Mouse (Mus musculus) forebrain, embryonic 12.5 days (tissue): ENCODE measurements around the gene Spryd7. TPM values are rescaled to one million over a fixed set of nuclear protein-coding genes. Genes with fewer than 3 reads are reported as not detected.
A peak's percentile ranks its signal among the peaks of the same experiment; 100 is the strongest.
"Not testable (repeated sequence)": the region's sequence is repeated elsewhere in the genome, so short reads cannot be mapped to it uniquely, and the experiment has no call there.

Source experiments
- ATAC-seq: fragments of 200-750 bp; cut with Nextera tagmentation; 2 replicates; pipeline ENCODE4 v1.8.0; 2017; ENCODE audit warnings: moderate TSS enrichment; ENCODE audit not compliant: low FRiP score
- H3K27ac ChIP-seq: fragments of 300-500 bp; sonication (generic); 2 replicates; pipeline ENCODE4 v1.5.1; 2016; ENCODE audit warnings: mild to moderate bottlenecking
- H3K27me3 ChIP-seq: fragments of 300-500 bp; sonication (generic); 2 replicates; pipeline ENCODE4 v1.6.1; 2016; ENCODE audit warnings: mild to moderate bottlenecking
- H3K36me3 ChIP-seq: fragments of 300-500 bp; sonication (generic); replicated peaks from 2 replicates; pipeline ENCODE4 v1.6.1; 2016; ENCODE audit warnings: mild to moderate bottlenecking
- H3K4me1 ChIP-seq: fragments of 300-500 bp; sonication (generic); 2 replicates; pipeline ENCODE4 v1.6.1; 2016
- H3K4me2 ChIP-seq: fragments of 300-500 bp; sonication (generic); 2 replicates; pipeline ENCODE4 v1.6.1; 2016; ENCODE audit warnings: mild to moderate bottlenecking, moderate library complexity
- H3K4me3 ChIP-seq: fragments of 300-500 bp; sonication (generic); replicated peaks from 2 replicates; pipeline ENCODE4 v1.5.1; 2016; ENCODE audit warnings: mild to moderate bottlenecking
- H3K9ac ChIP-seq: fragments of 300-500 bp; sonication (generic); 2 replicates; pipeline ENCODE4 v1.6.1; 2016; ENCODE audit warnings: mild to moderate bottlenecking
- H3K9me3 ChIP-seq: fragments of 300-500 bp; sonication (generic); 2 replicates; pipeline ENCODE4 v1.6.1; 2016
- WGBS: fragments of 180-500 bp; shearing (Covaris S2); methylation state at CpG from one replicate; pipeline ENCODE4 v1.1.7; 2016; 5-methylcytosine and 5-hydroxymethylcytosine counted together
- polyA plus RNA-seq: library from polyadenylated mRNA; unstranded; fragments of >200 nt; fragmentation: Nextera tagmentation; extraction: Ambion mirVana; gene quantifications from 2 replicates; pipeline ENCODE4 v1.2.1, GENCODE M21; 2016

Spryd7 gene
- 19.8 and 22.1 TPM in 2 replicates for polyA plus RNA-seq

DNA sequence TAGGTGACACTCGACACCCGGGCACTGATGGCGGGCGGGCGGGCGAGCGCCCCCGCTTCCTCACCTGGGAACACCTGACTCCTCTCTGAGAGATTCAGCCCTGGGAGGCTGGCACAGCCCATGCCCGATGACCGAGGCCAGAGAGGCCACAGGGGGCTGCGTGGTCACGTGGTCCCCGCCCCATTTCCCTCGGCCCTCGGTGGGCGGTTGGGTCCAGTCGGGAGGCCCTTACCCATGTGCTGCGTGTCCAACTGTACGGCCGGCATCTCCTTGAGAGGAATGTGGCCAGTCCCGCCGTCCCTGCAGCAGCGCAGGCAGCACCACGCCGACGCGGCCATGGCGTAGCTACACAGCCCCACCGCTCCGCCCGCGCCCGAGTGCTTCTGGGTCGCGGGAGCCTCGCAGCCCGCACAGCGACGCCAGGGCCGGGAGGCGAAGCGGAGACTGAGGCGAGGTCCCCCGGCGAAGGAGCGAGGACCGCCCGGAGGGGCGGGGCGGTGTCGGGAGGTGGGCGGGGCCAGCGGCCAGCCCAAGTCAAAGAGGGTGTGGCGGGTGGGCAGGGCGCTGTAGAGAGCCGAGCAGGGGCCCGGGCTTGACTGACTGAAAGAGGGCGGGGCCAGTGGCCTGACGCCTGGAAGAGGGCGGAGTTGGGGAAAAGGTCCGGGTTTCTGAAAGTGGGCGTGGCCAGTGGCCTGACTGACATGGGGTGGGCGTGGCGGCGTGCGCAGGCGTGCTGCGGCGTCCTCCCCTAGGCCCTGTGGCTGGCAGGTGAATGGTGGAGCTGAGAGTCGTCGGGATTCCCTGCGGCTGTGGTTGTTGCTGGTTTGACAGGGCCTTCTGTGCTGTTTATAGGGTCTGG is at the start of gene Spryd7:
Spryd7 (minus strand) TSS at position 598 of the 859 bp plus-strand sequence.
- ATAC-seq, result peak; percentile 98
- Histone ChIP-seq H3K4me1 (peaks cover 11% of the 10 kb centered on the region; the same call in 1 of the 2 replicates), H3K27ac (peak within 1 kb of the TSS; percentile 84), H3K36me3 (no peaks in the 10 kb centered on the region), H3K4me3 (peak within 1 kb of the TSS; percentile 66), H3K27me3 (no peaks in the 10 kb centered on the region), H3K9me3 (no peaks in the 10 kb centered on the region), H3K9ac (peak within 1 kb of the TSS; percentile 63), H3K4me2 (peak within 1 kb of the TSS; percentile 89)
- under 1% methylated on average over 72 of the region's 72 CpGs for WGBS

DNA sequence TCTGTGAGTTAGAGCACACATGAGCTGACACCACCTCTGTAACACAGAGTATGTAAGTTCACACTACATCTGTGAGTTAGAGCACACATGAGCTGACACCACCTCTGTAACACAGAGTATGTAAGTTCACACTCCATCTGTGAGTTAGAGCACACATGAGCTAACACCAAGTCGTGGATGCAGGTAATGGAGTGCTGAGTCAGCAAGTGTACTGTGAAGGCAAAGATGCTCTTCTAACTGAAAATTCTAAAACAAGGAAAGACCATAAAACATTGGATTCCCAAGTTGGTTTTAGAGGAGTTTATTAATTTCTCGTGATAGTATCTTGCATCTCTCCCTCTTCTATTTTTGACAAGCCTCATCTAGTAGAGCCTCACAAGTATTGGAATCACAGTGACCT is 49.4 kb upstream of the Spryd7 start:
- H3K36me3 ChIP-seq, result peaks cover 37% of the 10 kb centered on the region
- not testable (repeated sequence) for H3K4me2 ChIP-seq, H3K27me3 ChIP-seq, H3K9ac ChIP-seq, H3K4me1 ChIP-seq, ATAC-seq, H3K27ac ChIP-seq, H3K4me3 ChIP-seq, H3K9me3 ChIP-seq
- WGBS, result 89% methylated on average over 2 of the region's 2 CpGs

DNA sequence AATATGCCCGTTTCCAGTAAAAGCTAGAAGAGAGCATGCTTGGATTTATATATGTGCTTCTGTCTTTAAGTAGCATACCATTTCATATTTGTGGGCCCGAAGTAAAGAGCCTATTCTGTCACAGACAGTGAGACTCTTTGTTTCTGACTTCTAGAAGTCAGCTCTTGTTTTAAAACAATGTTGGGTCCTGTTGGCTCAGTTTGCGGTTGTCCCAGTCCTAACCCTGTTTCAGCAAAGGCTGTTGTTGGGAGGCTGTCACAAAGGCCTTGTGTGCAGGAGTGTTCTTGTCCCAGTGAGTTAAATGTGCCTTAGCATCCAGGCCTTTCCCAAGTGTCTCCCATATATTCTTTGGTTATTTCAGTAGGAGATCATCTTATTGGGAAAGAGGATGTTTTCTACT is 47.4 kb upstream of the Spryd7 start:
- peaks cover 37% of the 10 kb centered on the region for H3K36me3 ChIP-seq
- H3K4me2 ChIP-seq, result no peak overlapping the region
- H3K4me3 ChIP-seq, result no peak overlapping the region
- no peak overlapping the region for H3K9ac ChIP-seq
- ATAC-seq, result no peak
- H3K27me3 ChIP-seq, result no peaks in the 10 kb centered on the region
- H3K4me1 ChIP-seq, result peaks cover 17% of the 10 kb centered on the region
- no peaks in the 10 kb centered on the region for H3K9me3 ChIP-seq
- no peak overlapping the region for H3K27ac ChIP-seq
- 91% methylated on average over 3 of the region's 3 CpGs for WGBS

DNA sequence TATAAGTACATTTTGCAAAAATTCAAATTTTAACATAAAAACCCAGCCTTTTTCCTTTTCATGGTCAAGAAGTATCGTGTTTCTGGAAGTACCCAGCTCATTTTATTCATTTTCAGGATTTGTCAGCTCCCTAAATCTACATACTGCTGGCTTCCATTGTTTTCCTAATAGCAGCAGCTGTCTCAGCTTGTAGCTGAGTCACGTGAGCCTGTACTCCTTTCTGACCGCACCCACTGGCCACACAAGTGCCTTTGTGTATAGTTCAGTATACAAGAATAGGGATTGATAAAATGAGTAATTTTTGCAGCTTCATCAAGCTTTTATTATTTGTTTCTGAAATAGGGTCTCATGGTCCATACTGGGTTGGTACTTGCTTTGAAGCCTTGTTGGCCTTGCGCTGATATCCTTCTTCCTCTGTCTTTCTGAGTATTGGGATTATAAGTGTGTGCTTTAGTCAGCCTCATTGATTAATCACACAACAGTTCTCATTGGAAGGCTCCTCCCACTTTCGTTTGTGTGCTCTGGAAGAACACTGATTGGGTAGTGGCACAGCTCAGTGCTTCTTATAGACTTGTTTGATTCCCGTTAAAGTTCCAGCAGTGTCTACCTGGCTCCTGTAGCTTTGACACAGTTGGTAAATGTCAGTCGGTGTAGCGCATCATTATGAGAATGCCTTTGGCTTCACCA is 46.5 kb upstream of the Spryd7 start:
- peaks cover 17% of the 10 kb centered on the region for H3K4me1 ChIP-seq
- H3K4me3 ChIP-seq, result no peak overlapping the region
- peak; percentile 74; the same call in 1 of the 2 replicates for ATAC-seq
- peak overlapping the region; percentile 27; the same call in 1 of the 2 replicates for H3K27ac ChIP-seq
- no peak overlapping the region for H3K9ac ChIP-seq
- peaks cover 37% of the 10 kb centered on the region for H3K36me3 ChIP-seq
- no peak overlapping the region for H3K4me2 ChIP-seq
- H3K27me3 ChIP-seq, result no peaks in the 10 kb centered on the region
- H3K9me3 ChIP-seq, result no peaks in the 10 kb centered on the region
- WGBS, result 66% methylated on average over 8 of the region's 8 CpGs

DNA sequence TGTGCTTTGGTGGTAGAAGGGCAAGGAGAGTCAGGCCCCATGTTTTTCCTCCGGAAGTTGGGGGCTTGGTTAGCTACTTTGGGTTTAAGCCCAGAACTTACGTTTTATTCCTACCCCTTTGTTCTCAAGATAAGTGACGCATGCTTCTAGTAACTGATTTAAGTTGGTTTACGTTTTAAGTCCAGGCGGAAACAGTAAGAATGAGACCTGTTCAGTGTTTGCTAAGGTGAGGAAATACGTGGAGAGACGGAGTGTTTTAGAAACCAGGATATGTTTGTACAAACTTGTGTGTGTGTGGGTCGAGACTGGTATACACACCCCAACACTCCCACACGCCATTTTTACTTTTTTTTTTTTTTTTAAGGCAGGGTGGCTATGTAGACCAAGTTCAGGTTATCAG is 44.7 kb upstream of the Spryd7 start:
- Histone ChIP-seq H3K4me1 (peaks cover 17% of the 10 kb centered on the region), H3K9me3 (no peaks in the 10 kb centered on the region), H3K9ac (no peak overlapping the region), H3K4me3 (no peak overlapping the region), H3K27ac (no peak overlapping the region), H3K36me3 (peaks cover 33% of the 10 kb centered on the region), H3K4me2 (peak overlapping the region; percentile 55), H3K27me3 (no peaks in the 10 kb centered on the region)
- no peak for ATAC-seq
- WGBS, result 91% methylated on average over 9 of the region's 9 CpGs

DNA sequence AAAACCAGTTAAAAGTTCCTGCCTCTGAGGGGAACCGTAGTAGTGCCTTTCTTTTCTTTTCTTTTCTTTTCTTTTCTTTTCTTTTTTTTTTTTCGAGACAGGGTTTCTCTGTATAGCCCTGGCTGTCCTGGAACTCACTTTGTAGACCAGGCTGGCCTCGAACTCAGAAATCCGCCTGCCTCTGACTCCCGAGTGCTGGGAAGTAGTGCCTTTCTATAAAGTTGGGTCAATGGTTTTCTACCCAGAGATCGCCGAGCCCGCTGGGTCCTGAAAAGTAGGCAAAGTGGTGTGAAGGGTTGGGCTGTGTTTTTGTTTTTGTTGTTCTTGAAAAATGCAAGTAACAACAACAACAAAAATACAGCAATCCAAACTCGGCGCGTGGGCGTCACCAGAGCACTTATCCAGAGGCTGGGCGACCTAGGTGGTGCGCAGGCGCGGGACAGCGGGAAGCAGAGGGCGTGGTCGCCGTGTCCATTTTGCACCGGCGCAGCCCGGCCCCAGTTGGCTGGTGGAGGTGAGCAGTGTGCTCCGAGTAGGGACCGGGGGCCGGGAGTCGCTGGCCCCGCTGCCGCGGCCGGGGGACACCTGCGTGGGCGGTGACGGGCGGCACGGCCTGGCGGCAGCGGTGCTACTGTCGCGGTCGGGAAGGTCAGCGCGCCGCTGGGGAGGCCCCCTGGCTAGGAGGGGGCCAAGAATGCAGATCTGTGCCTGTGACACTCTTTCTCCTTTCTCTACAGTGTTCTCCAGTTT is 42.5 kb upstream of the Spryd7 start:
- Histone ChIP-seq H3K27me3 (no peaks in the 10 kb centered on the region), H3K4me1 (peaks cover 17% of the 10 kb centered on the region), H3K36me3 (peaks cover 13% of the 10 kb centered on the region), H3K4me3 (peak overlapping the region; percentile 87), H3K9ac (peak overlapping the region; percentile 79), H3K27ac (peak overlapping the region; percentile 85), H3K9me3 (no peaks in the 10 kb centered on the region), H3K4me2 (peak overlapping the region; percentile 55)
- peak; percentile 95 for ATAC-seq
- WGBS, result 6% methylated on average over 44 of the region's 44 CpGs

DNA sequence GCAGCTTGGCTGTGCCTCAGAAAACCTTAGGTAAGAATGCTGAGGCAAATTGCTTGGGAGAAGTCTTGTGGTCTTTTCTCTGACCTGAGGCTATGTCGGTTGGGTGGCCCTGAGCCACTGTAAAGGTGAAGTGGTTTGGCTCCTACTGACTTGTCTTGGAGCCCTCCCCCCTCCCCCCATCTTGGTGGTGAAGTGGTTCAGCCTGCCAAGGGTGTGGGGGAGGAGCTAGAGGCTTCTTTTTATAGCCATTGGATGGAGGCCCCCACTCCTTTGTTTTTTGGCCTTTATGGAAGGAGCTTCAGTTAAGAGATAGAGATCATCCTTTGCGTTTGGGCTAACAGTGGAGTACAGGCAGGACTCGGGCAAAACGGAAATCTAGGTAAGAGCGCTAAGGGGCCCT is 41.3 kb upstream of the Spryd7 start, which contains the start of gene Trim13:
Trim13 (plus strand) TSS at position 280 of the 400 bp plus-strand sequence.
- H3K36me3 ChIP-seq, result peaks cover 4% of the 10 kb centered on the region; the same call in 1 of the 2 replicates
- no peaks in the 10 kb centered on the region for H3K27me3 ChIP-seq
- peak within 1 kb of the TSS; percentile 55 for H3K4me2 ChIP-seq
- H3K27ac ChIP-seq, result no peak within 1 kb of the TSS
- 44% methylated on average over 5 of the region's 5 CpGs for WGBS
- peak within 1 kb of the TSS; percentile 87 for H3K4me3 ChIP-seq
- H3K9ac ChIP-seq, result no peak within 1 kb of the TSS
- H3K9me3 ChIP-seq, result no peaks in the 10 kb centered on the region
- ATAC-seq, result no peak
- peaks cover 17% of the 10 kb centered on the region for H3K4me1 ChIP-seq

DNA sequence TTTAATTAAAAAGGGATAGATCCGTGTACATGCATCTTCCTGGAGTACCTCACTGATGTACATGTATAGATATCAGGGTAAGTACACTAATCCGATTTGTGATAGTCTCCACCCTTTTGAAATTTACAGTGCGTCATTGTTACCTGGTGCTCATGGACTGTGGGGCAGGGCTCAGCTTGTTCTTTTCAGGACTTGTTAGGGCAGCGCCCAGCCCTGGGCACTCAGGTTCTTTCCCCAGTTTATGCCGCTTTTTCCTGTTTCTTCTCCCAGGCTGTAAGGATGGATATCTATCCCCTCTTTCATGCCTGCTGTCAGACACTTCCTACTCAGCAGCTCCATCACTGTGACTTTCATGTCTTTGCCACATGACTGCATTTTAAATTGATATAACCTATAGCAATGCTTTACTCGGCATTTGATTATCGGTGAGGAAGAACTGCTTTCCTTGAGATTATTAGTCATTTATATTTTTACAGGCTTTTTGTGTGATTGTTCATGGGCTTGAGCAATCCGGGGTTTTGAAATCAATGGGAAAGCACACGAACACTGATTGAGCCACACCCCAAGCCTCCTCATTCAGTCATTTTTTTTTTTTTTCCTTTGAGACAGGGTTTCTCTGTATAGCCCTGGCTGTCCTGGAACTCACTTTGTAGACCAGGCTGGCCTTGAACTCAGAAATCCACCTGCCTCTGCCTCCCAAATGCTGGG is 40.2 kb upstream of the Spryd7 start:
- Histone ChIP-seq H3K27me3 (no peaks in the 10 kb centered on the region), H3K9ac (no peak overlapping the region), H3K4me2 (no peak overlapping the region), H3K9me3 (no peaks in the 10 kb centered on the region), H3K4me1 (peaks cover 15% of the 10 kb centered on the region), H3K4me3 (no peak overlapping the region), H3K36me3 (peaks cover 3% of the 10 kb centered on the region; the same call in 1 of the 2 replicates), H3K27ac (no peak overlapping the region)
- ATAC-seq, result no peak
- 91% methylated on average over 9 of the region's 9 CpGs for WGBS

DNA sequence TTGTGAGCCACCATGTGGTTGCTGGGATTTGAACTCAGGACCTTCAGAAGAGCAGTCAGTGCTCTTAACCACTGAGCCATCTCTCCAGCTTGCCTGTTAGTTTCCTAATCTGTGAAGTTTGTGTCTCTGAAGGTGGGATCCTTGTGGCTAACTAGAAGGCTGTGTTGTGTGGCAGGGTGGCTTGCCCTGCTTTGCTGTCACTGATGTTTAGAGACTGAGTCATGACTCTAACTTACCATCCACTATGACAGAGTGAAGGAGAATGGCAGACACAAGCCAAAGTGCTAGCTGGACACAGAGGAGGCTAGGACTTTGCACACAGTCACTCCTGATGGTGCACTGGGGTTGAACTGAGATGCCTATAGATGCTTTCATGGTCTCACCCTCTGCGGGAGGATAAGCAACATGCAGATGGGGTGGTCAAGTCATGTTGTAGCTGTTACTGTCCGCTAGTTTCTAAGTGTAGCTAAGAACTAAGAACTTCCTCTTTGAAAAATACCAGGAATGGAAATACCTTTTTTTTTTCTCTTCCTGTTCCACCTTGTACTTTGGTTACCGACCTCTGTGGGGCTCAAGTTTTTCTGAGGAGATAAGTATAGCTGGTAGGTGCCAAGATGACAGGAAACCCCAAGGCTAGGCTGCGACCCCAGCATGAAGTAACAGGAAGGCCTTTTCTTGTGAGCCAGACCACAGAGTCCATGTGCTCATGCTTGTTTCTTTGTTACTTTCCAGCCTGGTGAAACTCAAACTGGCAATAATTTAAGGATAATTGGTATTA is 32.8 kb upstream of the Spryd7 start:
- no peaks in the 10 kb centered on the region for H3K36me3 ChIP-seq
- H3K4me1 ChIP-seq, result no peaks in the 10 kb centered on the region
- no peak overlapping the region for H3K27ac ChIP-seq
- no peak overlapping the region for H3K4me2 ChIP-seq
- H3K27me3 ChIP-seq, result no peaks in the 10 kb centered on the region
- H3K9ac ChIP-seq, result no peak overlapping the region
- no peaks in the 10 kb centered on the region for H3K9me3 ChIP-seq
- no peak overlapping the region for H3K4me3 ChIP-seq
- WGBS, result 90% methylated on average over 4 of the region's 4 CpGs
- no peak for ATAC-seq

DNA sequence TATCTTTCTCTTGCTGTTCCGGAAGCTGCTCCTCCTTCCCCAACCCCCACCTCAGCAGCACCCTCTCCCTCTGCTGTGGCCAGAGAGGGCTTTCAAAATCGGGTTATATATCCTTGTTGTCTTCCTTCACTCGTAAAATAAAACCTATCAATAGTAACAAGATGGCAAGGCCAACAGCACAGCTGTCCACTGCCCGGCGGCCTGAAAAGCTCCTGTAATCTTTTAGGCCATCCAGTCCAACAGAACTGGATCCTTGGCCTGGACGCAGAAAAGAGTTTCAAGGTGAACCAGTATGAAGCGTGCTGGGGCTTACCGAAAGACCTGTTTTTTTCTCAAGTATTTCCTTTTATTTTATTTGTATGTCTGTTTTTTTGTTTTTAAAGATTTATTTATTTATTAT is 19.3 kb upstream of the Spryd7 start:
- no peaks in the 10 kb centered on the region for H3K4me1 ChIP-seq
- H3K9me3 ChIP-seq, result no peaks in the 10 kb centered on the region
- WGBS, result 92% methylated on average over 8 of the region's 8 CpGs
- no peak overlapping the region for H3K9ac ChIP-seq
- H3K27ac ChIP-seq, result no peak overlapping the region
- H3K27me3 ChIP-seq, result no peaks in the 10 kb centered on the region
- H3K4me2 ChIP-seq, result no peak overlapping the region
- H3K4me3 ChIP-seq, result no peak overlapping the region
- no peaks in the 10 kb centered on the region for H3K36me3 ChIP-seq
- ATAC-seq, result no peak

DNA sequence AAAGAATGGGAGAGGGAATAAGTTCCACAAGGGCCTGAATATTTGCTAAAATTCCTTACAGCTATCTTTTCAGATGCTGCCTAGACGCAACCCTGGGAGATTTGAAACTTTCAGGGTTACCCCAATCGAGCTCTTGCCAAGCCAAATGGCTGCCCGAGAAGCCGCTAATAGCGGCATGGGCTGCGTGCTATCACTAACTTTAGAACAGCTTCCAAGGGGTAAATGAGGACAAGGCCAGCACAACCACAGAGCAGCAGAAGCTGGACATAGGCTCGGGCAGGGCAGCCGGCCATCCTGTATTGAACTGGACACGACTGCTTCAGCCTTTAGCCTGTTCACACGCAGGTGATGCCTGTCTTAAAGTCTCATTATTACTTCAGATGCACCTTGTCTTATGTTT is 18.4 kb upstream of the Spryd7 start:
- Histone ChIP-seq H3K9ac (no peak overlapping the region), H3K4me2 (no peak overlapping the region), H3K36me3 (no peaks in the 10 kb centered on the region), H3K4me3 (no peak overlapping the region), H3K27me3 (no peaks in the 10 kb centered on the region), H3K27ac (no peak overlapping the region), H3K4me1 (no peaks in the 10 kb centered on the region), H3K9me3 (no peaks in the 10 kb centered on the region)
- ATAC-seq, result no peak
- WGBS, result 87% methylated on average over 10 of the region's 10 CpGs
